Mouse (Mus musculus) gastrocnemius, postnatal 36 days (tissue): ENCODE data around the gene Uhrf1bp1. TPM values are rescaled to one million over a fixed set of nuclear protein-coding genes. Genes with fewer than 3 reads are reported as not detected.

ENCODE experiments used
- DNase-seq, 2 experiments: peaks; one replicate each; pipeline ENCODE4 v3.0.0; 2022
- intact Hi-C: fragments of 180-260 bp; cut with DNase I; formaldehyde crosslinking; loops from one replicate; pipeline ENCODE4 v1.15.1; 2025
- total RNA-seq, 2 experiments: library from RNA; stranded (reverse); gene quantifications; 2 replicates each; pipeline ENCODE4 v1.2.3; 2021

The Uhrf1bp1 gene
- total RNA-seq, 2 experiments from 2014 or later = 17.0 to 26.8 TPM

- intact Hi-C loops = no loop called here
- DNase-seq = no peak
Observed at GRCm38 (mm10) chr17:27941698-27942097, 85.5 kb downstream of the Uhrf1bp1 start.

GRCm38 (mm10) chr17:27942131-27942530, 85.9 kb downstream of the Uhrf1bp1 start:
- intact Hi-C loops = no loop called here

GRCm38 (mm10) chr17:27945546-27946216, 89.4 kb downstream of the Uhrf1bp1 start:
- DNase-seq = no peak
- intact Hi-C loops = no loop called here

More at GRCm38 (mm10) chr17:27942131-27942530, 85.9 kb downstream of the Uhrf1bp1 start:
- no peak for DNase-seq

- intact Hi-C loops = no loop called here
- DNase-seq = no peak
Observed at GRCm38 (mm10) chr17:27946371-27946770, 90.1 kb downstream of the Uhrf1bp1 start.

GRCm38 (mm10) chr17:27947155-27947554, 90.9 kb downstream of the Uhrf1bp1 start:
- DNase-seq = no peak
- intact Hi-C loops = no loop called here

Other genes with a start within 250 kb of the Uhrf1bp1 start
- gene Nudt3, start 232.9 kb upstream of the Uhrf1bp1 start, total RNA-seq = 100 to 1,000 TPM; 232 to 233 TPM
- not detected for gene RPS10-NUDT3, start 221.2 kb upstream of the Uhrf1bp1 start, total RNA-seq
- 100 to 1,000 TPM; 294 to 354 TPM for gene Rps10, start 219.8 kb upstream of the Uhrf1bp1 start, total RNA-seq
- gene Pacsin1, start 200.9 kb upstream of the Uhrf1bp1 start, total RNA-seq = under 1 TPM; 0.18 to 0.59 TPM
- gene Spdef, start 127.5 kb upstream of the Uhrf1bp1 start, total RNA-seq = not detected
- 100 to 1,000 TPM; 167 to 174 TPM for gene D17Wsu92e, start 35.8 kb upstream of the Uhrf1bp1 start, total RNA-seq
- gene Snrpc, start 18.3 kb upstream of the Uhrf1bp1 start, total RNA-seq = 10 to 100 TPM; 69.6 to 70.4 TPM
- gene Anks1, start 52.9 kb downstream of the Uhrf1bp1 start, total RNA-seq = 10 to 100 TPM in 1 of 2 experiments, 1 to 10 TPM in 1; 7.8 to 13.0 TPM
- 10 to 100 TPM; 14.8 to 16.0 TPM for gene Taf11, start 53.4 kb downstream of the Uhrf1bp1 start, total RNA-seq
- gene Tcp11, start 224.2 kb downstream of the Uhrf1bp1 start, total RNA-seq = not detected